Mouse (Mus musculus) ES-Bruce4 (cell line): ENCODE measurements at regions not wholly inside any gene's neighbourhood (a gene's known extent, or its start where the extent isn't known, plus 50 kb on each side); places are given as distances from the start of the nearest gene placed in this dataset.

ENCODE experiments used
- CTCF ChIP-seq: IDR thresholded peaks from one replicate; pipeline ENCODE4 v1.8.1; 2011; ENCODE audit warnings: low read depth, low read length
- POLR2A ChIP-seq: IDR thresholded peaks from one replicate; pipeline ENCODE4 v1.8.1; 2011; ENCODE audit warnings: low read length; ENCODE audit not compliant: insufficient read depth

DNA sequence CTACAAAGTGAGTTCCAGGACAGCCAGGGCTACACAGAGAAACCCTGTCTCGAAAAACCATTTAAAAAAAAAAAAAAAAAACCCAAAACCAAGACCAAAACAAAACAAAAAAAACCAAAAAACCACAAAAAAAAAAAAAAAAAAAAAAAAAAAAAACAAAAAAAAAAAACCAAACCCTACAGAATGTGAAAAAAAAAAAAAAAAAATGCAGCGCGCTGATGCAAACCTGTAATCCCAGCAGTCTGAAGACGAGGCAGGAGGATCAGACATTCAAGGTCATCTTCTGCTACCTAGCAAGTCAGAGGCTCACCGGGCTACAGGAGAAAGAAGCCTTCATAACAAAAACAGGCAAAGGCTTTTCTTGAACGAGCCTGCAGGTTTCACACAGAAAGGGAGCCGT, 57.4 kb upstream of the Mphosph6 start:
- TF ChIP-seq POLR2A, result no peak
- TF ChIP-seq CTCF, result no peak
